Mouse (Mus musculus): ENCODE data around the gene Ube4a.
"Not testable (repeated sequence)": the region's sequence is repeated elsewhere in the genome, so short reads cannot be mapped to it uniquely, and the experiment has no call there.

Gene Ube4a

DNA sequence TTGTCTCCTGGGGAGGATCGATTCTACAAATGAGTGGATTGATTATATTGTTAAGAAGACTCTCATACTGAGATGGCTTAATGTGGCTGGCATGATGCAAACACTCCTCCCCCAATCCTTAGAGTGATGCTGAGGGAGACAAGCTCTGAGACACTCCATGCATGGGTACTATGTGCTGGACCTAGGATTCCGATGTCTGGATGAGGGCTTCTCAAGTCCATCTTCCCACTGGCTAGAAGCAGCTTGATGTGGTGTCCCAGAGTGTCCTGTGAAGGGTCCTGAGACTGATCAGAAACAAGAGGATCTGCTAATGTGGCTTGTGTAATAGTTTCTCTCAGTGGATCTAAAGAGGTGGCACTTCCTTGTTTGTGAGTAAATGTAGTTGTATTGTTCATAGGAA, 15.7 kb upstream of the Ube4a start:
- no peak for DNase-seq (ENCODE audit: low spot score in 2 of 2)

DNA sequence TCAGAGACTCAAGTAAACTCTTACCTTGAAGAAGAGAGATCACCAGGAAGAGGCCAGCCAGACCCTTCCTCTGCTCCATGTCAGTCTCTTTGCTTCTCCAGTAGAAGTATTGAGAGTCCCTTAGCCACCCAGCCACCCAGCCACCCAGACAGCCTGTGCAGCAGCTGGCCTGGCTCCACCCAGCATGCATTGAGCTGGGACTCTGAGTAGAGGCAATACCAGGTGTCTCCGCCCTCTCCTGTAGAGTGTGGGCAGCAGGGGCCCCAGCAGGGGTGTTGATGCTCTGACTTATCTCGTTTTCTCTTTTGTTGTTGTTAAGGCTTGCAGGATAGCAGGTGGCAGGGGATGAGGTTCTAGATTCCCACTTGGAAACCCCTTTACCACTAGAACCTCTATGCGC, 14.8 kb upstream of the Ube4a start, which contains the start of gene Cd3g:
TSS of gene Cd3g (minus strand) at position 190 of the 400 bp plus-strand sequence.
- DNase-seq (ENCODE audit: low spot score in 2 of 2), result no peak

DNA sequence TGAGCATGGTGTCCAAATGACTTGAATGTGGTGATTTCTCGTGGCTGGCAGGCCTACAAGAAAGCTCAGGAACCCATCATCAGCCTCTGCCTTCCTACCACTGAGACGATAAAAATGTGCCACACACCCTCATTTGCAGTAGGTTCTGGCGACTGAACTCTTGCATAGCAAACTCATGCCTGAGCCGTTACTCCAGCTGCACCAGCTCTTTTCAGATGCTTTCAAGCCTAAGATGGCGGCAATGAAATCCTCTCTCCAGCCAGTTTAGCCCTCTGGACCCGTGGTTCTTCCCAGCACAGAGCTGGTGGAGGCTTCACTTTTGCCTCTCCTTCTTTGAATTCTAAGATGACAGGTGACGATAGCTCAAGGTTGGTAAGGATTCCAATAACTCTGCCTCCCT, 14.4 kb upstream of the Ube4a start:
- no peak for DNase-seq (ENCODE audit: low spot score in 2 of 2)

DNA sequence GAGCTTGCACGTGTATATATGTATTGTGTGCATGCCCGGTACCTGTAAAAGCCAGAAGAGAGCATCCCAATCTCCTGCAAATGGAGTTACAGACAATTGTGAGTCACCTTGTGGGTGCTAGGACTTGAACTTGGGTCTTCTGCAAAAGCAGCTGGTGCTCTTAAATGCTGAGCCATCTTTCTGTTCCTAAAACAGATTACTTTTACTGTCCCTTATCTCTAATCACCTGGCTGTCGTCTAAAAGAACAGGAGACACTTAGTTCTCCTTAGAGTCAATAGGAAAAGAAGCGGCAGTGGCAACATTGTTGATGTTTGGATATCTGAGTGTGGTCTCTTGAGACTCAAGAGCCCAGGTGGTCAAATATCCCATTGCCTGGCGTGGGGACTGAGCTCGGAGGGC, 12.4 kb upstream of the Ube4a start:
- no peak for DNase-seq (ENCODE audit: low spot score in 2 of 2)

DNA sequence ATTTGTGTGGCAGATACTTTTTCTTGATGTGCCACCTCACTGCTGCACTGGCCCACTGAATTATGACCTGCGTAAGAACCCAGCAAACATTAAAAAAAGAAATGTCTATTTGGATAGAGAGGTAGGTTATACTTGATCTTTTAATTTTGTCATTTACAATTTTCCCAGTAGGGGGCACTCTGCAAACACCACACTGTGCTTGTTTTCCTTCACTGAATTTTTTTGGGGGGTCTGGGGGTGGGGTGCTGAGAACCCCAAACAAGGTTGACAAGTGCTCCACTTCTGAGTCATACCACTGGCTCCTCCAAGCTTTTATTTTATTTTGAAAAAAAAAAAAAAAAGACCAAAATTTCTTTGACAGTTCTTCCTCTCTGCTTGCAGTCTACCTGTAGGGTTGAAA, 4.0 kb upstream of the Ube4a start:
- no peak for DNase-seq (ENCODE audit: low spot score in 2 of 2)

DNA sequence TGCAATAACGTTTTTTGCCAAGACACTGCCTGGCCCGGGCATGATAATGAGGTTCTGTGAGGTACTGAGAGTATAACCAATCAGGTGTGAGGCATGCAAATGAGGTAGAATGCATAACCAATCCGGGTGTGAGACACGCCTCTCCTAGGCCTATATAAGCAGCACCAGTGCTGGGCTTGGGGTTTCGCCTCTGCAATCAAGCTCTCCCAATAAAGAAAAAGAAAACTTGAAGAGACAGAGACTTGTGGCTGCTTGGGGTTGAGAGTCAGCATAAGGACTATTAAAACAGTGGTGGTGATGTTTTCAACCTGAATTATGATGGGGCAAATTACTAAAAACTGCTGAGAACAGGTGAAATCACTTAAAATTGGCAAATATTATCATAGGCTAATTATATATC, 2.4 kb upstream of the Ube4a start:
- DNase-seq (ENCODE audit: low spot score in 2 of 2), result not testable (repeated sequence)

DNA sequence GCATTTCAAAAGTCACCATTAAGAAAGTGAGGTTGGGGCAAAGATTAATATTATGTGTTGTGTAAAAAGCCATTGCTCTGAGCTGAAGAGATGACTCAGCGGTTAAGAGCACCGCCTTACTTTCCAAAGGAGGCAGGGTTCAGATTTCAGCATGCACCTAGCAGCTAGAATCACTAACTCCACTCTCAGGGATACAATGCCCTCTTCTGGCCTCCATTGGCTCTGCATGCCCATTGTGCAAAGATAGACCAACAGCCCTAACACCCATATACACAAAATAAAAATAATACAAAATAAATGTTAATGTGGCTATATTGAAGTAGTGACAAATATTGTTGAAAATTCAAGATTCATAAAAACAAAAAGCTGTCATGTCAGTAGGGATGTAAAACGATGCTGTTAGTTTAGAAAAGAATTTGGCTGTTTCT, 1.4 kb upstream of the Ube4a start:
- peak; percentile 15 to 48 for DNase-seq (ENCODE audit: low spot score in 2 of 2)

DNA sequence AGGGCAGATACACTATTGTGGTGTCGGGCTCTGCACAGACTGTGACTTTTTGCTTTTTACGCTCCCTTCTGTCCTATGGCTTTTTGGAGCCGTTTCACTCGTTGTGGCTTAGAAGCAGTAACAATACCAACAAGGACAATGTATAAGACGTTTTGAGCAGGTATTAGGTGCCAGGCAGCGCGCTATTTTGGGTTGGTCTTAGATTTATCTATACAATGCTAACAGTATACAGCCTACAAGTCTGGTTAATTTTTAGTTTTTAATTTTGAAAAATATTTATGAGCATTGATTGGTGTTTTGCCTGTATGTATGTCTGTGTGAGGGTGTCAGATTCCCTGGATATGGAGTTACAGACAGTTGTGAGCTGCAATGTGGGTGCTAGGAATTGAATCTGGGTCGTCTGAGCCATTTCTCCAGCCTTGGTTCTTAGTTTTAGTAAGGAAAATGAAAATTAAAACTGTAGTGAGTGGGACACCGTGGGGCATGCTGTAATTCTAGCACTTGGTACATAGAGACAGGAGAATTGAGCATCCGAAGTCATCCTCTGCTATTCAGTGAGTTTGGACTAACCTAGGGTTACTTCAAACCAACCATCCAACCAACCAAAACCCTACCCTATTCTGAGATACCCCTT, 550 bp upstream of the Ube4a start:
- no peak for DNase-seq (ENCODE audit: low spot score in 2 of 2)

DNA sequence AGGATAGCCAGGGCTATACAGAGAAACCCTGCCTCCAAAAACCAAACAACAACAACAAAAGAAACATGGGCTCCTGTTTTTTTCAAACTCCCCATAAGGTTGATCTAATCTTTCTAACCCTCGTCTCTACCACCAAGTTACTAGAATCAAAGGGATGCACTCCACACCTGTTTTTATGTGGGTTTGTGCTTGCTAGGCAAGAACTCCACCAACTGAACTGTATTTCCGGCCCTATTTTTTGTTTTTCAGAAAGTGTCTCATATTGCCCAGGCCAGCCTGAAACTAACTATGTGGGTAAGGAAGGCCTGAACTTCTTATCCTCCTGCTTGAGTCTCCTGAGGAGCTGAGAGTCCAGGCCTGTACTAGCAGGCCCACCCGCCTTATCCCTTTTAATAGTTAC, 11.0 kb downstream of the Ube4a start:
- DNase-seq (ENCODE audit: low spot score in 2 of 2), result no peak

DNA sequence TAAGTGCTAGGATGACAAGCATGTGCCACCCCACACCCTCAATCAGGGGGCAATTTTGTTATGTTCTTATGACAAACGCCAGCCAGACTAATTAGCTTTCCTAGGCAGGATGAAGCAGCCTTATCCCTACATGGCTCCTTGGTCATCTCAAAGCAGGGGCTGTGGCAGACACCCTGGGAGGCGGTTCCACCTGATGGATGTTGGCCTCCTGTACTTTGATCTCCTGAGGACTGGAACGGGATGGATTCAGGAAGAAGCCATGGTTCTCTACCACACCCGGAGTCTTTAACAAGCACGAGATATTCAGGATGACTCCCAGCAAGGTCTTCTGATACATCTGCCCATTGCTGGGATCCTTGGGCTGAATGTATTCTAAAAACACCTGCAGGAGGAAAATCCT, 17.6 kb downstream of the Ube4a start:
- DNase-seq (ENCODE audit: low spot score in 2 of 2), result no peak

DNA sequence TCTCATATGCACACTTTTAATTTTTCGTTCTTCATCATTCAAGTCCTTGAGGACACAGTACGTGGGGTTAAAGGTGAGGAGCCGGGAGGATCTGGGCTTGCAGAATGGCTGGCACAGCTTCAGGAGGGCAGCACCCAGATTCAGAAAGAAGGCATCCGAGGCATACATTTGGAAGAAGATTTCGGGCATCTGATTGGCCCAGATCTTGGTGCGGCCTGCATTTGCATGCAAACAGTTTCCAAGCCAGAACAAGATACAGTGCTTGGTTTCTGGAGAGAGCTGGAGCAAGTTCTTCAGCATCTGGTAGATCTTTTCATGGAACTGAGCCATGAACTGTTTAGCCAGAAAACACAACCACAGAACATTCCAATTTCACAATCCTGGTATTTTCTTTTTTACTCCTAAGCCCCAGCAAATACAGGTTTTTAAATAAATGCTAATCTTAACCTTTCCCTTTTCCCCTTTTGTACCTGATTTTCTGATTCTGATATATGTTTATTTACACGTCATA, 19.2 kb downstream of the Ube4a start:
- DNase-seq (ENCODE audit: low spot score in 2 of 2), result no peak

DNA sequence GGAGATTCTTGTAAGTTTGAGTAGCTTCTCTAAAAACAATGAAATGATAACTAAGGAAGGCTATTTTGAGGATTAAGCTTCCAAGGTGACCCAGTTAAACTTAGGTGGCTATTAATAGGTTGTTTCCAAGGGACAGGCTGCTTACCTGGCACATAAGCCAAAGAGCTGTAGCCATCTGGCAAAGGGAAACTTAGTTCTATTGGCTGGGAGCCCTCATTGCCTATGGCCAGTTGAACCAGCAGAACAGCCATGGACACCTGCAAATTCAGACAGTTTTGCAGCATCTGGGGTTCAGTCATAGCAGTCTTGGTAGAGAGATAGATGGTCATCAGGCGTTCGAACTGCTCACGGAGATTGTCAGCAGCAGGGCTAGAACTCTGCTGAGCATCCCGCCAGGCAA, 23.0 kb downstream of the Ube4a start:
- no peak for DNase-seq (ENCODE audit: low spot score in 2 of 2)

DNA sequence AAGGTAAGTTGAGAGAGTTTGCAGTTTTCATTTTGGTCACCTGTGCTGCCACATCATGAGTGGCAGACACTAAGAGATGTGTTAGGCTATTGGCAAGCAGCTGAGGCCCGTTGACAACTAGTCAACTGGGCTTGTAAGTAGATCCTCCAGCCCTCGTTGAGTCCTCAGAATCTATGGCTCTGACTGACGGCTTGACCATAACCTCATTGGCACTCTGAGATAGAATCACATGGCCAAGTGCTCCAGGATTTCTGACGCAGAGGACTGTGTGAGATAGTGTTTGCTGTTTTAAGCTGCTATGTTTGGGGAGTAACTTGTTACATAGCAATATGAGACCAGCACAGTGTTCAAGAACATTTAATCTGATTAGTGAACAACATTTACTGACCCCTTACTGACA, 23.6 kb downstream of the Ube4a start:
- no peak for DNase-seq (ENCODE audit: low spot score in 2 of 2)

DNA sequence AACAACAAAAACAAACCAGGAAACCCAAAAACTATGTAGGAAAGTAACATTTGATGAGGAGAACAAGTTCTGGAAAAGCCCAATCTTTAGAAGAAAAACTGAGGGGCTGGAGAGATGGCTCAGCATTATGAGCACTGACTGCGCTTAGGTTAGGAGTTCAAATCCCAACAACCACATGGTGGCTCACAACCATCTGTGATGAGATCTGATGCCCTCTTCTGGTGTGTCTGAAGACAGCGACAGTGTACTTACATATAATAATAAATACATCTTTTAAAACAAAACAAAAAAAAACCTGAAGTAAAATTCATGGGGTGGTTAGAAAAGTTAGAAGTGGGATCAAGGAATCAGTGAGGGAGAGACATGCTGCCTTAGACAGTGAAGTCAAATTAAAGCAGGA, 43.9 kb downstream of the Ube4a start:
- no peak for DNase-seq (ENCODE audit: low spot score in 2 of 2)

DNA sequence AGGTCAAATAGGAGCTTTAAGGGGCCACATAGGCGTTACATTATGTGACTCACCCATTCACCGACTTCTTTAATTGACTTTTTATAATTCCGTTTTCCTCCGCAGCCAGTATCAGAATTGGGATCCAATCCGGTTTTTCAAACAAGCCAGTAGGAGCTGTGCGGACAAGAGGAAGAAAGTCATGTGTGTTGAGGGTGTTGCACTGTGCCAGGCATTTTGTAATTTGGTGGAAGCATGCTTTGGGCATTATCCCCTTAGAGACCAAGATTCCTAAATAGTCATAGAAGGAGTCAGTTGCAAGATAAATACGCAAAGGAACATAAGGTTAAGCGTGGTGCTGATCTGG, 44.3 kb downstream of the Ube4a start:
- DNase-seq (ENCODE audit: low spot score in 2 of 2), result peak in 1 of 2 experiments; percentile 36

DNA sequence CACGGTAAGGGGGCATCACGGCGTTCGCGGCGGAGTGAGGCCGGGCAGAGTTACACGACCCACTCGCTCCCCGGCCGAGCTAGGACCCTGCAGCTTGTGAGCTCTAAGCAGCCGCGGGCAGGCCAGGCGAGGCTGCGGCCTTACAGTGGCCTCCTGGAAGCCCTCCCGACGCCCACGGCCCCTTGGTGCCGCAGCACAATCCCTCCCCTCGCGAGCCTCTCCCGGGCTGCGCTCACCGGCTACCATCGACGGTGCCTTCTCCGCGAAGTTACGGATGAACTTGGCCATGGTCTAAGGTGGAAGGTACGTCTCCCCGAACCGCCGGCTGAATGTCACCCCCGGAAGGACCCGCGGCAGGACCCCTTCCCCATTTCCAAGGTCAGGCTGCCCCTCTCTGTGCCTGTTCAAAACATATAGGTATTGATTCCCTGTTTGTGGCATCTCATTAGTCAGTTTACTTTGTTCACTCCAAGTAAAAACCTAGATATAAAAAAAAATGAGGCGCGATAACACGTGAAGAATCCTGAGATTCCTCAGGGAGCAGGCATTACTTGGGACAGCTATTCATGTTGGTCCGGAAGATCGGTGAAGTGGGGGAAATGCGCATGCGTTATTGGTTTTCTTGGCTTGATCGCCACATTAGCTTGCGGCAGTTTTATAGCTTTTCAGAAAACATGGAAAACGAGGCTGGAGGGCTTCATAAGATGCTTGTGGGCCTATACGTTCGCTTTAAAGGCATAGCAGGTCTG, 44.9 kb downstream of the Ube4a start, which contains the start of gene Atp5l:
TSS of gene Atp5l (minus strand) at position 369 of the 749 bp plus-strand sequence.
- DNase-seq (ENCODE audit: low spot score in 2 of 2), result peak; percentile 74 to 77

DNA sequence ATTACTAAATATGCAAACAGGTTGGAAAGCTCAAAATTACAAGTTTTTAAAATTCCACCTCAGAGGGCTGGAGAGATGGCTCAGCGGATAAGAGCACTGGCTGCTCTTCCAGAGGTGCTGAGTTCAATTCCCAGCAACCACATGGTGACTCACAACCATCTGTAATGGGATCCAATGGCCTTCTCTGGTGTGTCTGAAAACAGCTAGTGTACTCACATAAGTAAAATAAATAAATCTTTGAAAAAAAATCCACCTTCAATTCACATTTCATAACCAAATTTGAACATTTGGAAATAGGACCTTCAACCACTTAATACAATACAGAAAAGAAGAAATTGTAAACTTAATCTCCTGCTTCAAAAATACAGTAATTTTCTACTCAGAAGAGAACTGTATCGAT, 45.8 kb downstream of the Ube4a start:
- DNase-seq (ENCODE audit: low spot score in 2 of 2), result no peak

DNA sequence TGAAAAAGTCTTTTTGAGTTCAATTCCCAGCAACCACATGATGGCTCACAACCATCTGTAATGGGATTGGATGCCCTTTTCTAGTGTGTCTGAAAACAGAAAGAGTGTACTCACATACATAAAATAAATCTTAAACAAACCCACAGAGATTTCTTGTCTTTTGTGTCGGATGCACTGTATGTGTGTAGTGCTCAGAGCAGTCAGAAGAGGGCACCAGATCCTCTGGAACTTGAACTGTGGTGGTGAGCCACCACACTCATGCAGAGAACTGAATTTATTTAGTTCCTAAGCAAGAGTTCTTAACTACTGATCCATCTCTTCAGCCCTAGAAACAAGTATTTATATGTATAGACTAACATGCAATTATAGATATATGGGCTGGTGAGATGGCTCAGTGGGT, 49.2 kb downstream of the Ube4a start:
- DNase-seq (ENCODE audit: low spot score in 2 of 2), result no peak

DNA sequence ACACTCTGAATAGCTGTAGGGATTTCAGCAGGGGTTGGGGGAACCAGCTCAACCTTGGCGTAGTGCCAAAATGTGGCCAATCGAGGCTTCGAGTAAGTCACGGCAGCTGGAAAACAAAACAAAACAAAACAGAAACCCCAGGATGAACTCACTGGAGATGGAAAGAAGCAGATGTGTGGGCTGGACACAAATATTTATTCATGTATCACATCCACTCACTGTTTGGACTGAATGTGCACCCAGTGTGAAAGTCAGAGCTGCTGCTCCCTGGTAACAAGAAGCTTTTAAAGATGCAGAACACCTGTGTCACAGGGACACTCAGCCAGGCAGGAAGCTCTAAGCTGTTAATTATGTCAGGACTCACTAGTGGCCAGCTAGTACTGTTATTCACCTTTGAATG, 50.7 kb downstream of the Ube4a start:
- DNase-seq (ENCODE audit: low spot score in 2 of 2), result no peak

DNA sequence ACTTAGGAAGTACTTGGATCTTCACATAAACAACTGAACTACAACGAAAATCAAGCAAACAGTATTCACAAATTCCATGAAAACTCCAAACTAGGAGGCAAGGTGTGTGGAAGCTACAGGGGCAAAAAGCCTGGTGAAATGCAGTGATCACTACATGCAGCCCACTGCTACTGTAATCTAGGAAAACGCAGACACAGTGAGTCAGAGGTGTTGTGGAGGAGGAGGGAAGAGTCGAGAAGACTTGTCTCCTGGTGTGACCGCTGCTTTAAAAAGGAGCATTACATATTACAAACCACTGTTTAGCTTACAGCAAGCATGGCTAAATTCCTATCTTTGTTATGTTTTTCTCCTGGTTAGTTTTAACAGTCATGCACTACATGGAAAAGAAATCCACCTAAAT, 54.0 kb downstream of the Ube4a start:
- no peak for DNase-seq (ENCODE audit: low spot score in 2 of 2)

DNA sequence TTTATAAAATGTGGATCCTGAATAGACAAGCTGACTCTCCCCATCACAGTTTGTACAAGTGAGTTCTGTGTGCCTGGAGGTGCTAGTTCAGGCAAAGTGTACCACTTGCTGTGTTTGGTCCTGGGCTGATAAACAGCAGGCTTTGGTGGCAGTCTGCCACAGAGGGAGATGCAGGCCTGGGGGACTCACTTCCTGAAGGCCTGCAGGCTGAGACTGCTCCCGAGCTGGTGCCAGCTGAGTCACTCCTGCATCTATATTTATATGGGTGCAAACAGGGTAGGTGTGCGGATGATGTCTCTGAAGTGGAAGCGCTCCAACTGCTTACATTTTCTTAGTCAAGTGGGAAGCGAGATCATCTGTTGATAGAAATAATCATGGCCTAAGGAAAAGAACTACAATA, 59.8 kb downstream of the Ube4a start:
- DNase-seq (ENCODE audit: low spot score in 2 of 2), result peak; percentile 24 to 51

DNA sequence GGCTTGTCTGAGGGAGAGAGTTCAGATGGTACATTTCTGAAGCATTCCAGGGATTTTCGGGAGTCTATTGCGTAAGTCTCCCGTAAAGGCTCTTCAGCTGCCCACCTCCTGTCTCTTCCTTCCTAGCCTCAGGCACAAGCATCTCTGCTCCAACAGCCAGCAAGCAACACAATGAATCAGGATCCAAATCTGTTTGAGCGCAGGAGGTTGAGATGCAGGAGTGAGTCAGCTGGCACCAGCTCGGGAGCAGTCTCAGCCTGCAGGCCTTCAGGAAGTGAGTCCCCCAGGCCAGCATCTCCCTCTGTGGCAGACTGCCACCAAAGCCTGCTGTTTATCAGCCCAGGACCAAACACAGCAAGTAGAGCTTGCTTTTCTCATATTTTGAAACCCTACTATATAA, 60.4 kb downstream of the Ube4a start:
- DNase-seq (ENCODE audit: low spot score in 2 of 2), result peak; percentile 43 to 70

DNA sequence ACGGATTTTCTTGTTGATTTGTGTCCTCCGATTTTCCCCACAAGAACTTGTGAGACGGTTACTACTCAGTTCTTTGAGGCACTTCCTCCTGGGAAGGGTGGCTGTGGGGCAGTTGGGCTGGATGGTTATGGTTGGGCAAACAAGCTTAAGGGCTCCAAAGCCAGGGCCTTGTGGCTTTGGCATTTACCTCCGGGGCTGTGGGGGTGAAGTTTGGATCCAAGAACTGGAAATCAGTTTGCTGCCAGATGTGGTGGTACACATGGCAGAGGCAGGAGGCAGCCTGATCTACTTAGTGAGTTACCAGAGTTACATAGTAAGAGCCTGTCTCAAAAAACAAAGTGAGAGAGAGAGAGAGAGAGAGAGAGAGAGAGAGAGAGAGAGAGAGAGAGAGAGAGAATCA, 61.5 kb downstream of the Ube4a start:
- no peak for DNase-seq (ENCODE audit: low spot score in 2 of 2)

All from frontal cortex, postnatal 10 days (tissue).